Mouse (Mus musculus) forebrain, postnatal 0 days (tissue): ENCODE data around the gene AA986860. TPM values are rescaled to one million over a fixed set of nuclear protein-coding genes. Genes with fewer than 3 reads are reported as not detected.

Experiments
- ATAC-seq: fragments of 200-750 bp; cut with Nextera tagmentation; 2 replicates; pipeline ENCODE4 v1.8.0; 2017; ENCODE audit warnings: mild to moderate bottlenecking, moderate library complexity
- DNase-seq: peaks from one replicate; pipeline ENCODE4 v3.0.0-alpha.2; 2015
- H3K27ac ChIP-seq: fragments of 300-500 bp; sonication (generic); 2 replicates; pipeline ENCODE4 v1.5.1; 2014; ENCODE audit warnings: low read depth, mild to moderate bottlenecking, antibody characterized with exemption, low read length, moderate library complexity, mixed read lengths
- H3K27me3 ChIP-seq: fragments of 300-500 bp; sonication (generic); 2 replicates; pipeline ENCODE4 v1.6.1; 2014; ENCODE audit warnings: mild to moderate bottlenecking, low read length, mixed read lengths; ENCODE audit not compliant: insufficient read depth
- H3K36me3 ChIP-seq: fragments of 300-500 bp; sonication (generic); 2 replicates; pipeline ENCODE4 v1.6.1; 2014; ENCODE audit warnings: mild to moderate bottlenecking, moderate library complexity; ENCODE audit not compliant: insufficient read depth
- H3K4me1 ChIP-seq: fragments of 300-500 bp; sonication (generic); 2 replicates; pipeline ENCODE4 v1.6.1; 2014; ENCODE audit warnings: antibody characterized with exemption; ENCODE audit not compliant: insufficient read depth
- H3K4me2 ChIP-seq: fragments of 300-500 bp; sonication (generic); 2 replicates; pipeline ENCODE4 v1.6.1; 2014; ENCODE audit warnings: low read depth, mild to moderate bottlenecking, moderate library complexity
- H3K4me3 ChIP-seq: fragments of 300-500 bp; sonication (generic); 2 replicates; pipeline ENCODE4 v1.5.1; 2014; ENCODE audit warnings: low read depth, low read length, mixed read lengths
- H3K9ac ChIP-seq: fragments of 300-500 bp; sonication (generic); 2 replicates; pipeline ENCODE4 v1.6.1; 2014; ENCODE audit warnings: mild to moderate bottlenecking
- H3K9me3 ChIP-seq: fragments of 300-500 bp; sonication (generic); 2 replicates; pipeline ENCODE4 v1.6.1; 2016; ENCODE audit warnings: low read length
- CTCF ChIP-seq: sonication (generic); IDR thresholded peaks from 2 replicates; pipeline ENCODE4 v1.5.1; 2016; ENCODE audit warnings: antibody characterized with exemption, control low read depth, low read depth
- WGBS: fragments of 180-500 bp; shearing (Covaris S2); extraction: QIAGEN DNeasy Blood & Tissue Kit; methylation state at CpG from one replicate; pipeline ENCODE4 v1.1.7; 2014; 5-methylcytosine and 5-hydroxymethylcytosine counted together
- polyA plus RNA-seq: library from polyadenylated mRNA; unstranded; fragments of >200 nt; fragmentation: Nextera tagmentation; extraction: Ambion mirVana; gene quantifications from 2 replicates; pipeline ENCODE4 v1.2.1, GENCODE M21; 2015
- total RNA-seq: library from RNA; depleted of rRNA; stranded (reverse); fragments of >200 nt; gene quantifications from 2 replicates; pipeline ENCODE4 v1.2.3, GENCODE M21; 2014

The AA986860 gene
- total and polyA plus RNA-seq, 2 experiments from 2014 or later: 0.33 to 0.48 TPM

- Histone ChIP-seq H3K27ac (no peak overlapping the region), H3K4me2 (no peak overlapping the region), H3K4me3 (no peak overlapping the region), H3K4me1 (no peaks in the 10 kb centered on the region), H3K9ac (no peak overlapping the region), H3K36me3 (no peaks in the 10 kb centered on the region), H3K27me3 (no peaks in the 10 kb centered on the region), H3K9me3 (no peaks in the 10 kb centered on the region)
- no peak for TF ChIP-seq CTCF
- DNase-seq: no peak
- WGBS: 85% methylated on average over 7 of the region's 7 CpGs
- ATAC-seq: no peak
These were observed 10.4 kb downstream of the AA986860 start for GRCm38 (mm10) chr1:130742201-130742600.

GRCm38 (mm10) chr1:130743775-130744174 lies 12.0 kb downstream of the AA986860 start:
- Histone ChIP-seq H3K9ac (no peak overlapping the region), H3K4me1 (no peaks in the 10 kb centered on the region), H3K27ac (no peak overlapping the region), H3K4me2 (no peak overlapping the region), H3K36me3 (no peaks in the 10 kb centered on the region), H3K4me3 (no peak overlapping the region), H3K27me3 (no peaks in the 10 kb centered on the region), H3K9me3 (no peaks in the 10 kb centered on the region)
- no peak for TF ChIP-seq CTCF
- 100% methylated on average over 1 of the region's 1 CpGs for WGBS
- no peak for ATAC-seq
- DNase-seq: no peak

- no peaks in the 10 kb centered on the region for H3K27me3 ChIP-seq
- no peak overlapping the region for H3K4me3 ChIP-seq
- no peak for TF ChIP-seq CTCF
- DNase-seq (no peak), ATAC-seq (no peak)
- 87% methylated on average over 2 of the region's 2 CpGs for WGBS
- H3K36me3 ChIP-seq: no peaks in the 10 kb centered on the region
- no peaks in the 10 kb centered on the region for H3K4me1 ChIP-seq
- no peak overlapping the region for H3K4me2 ChIP-seq
- H3K27ac ChIP-seq: no peak overlapping the region
- H3K9ac ChIP-seq: no peak overlapping the region
- H3K9me3 ChIP-seq: no peaks in the 10 kb centered on the region
These were observed 12.4 kb downstream of the AA986860 start for GRCm38 (mm10) chr1:130744217-130744616.

- Histone ChIP-seq H3K4me1 (no peaks in the 10 kb centered on the region), H3K9ac (no peak overlapping the region), H3K36me3 (no peaks in the 10 kb centered on the region), H3K4me2 (no peak overlapping the region), H3K9me3 (no peaks in the 10 kb centered on the region), H3K27me3 (no peaks in the 10 kb centered on the region), H3K4me3 (no peak overlapping the region), H3K27ac (no peak overlapping the region)
- no peak for TF ChIP-seq CTCF
- ATAC-seq (no peak), DNase-seq (no peak)
- WGBS: 87% methylated on average over 5 of the region's 5 CpGs
These were observed 13.2 kb downstream of the AA986860 start for GRCm38 (mm10) chr1:130744961-130745360.

GRCm38 (mm10) chr1:130745591-130745990 lies 13.8 kb downstream of the AA986860 start:
- Histone ChIP-seq H3K9ac (no peak overlapping the region), H3K27ac (no peak overlapping the region), H3K9me3 (no peaks in the 10 kb centered on the region), H3K4me3 (no peak overlapping the region), H3K4me1 (no peaks in the 10 kb centered on the region), H3K36me3 (no peaks in the 10 kb centered on the region), H3K27me3 (no peaks in the 10 kb centered on the region), H3K4me2 (no peak overlapping the region)
- no peak for ATAC-seq
- WGBS: 95% methylated on average over 3 of the region's 3 CpGs
- TF ChIP-seq CTCF: no peak
- DNase-seq: no peak

- Histone ChIP-seq H3K27me3 (no peaks in the 10 kb centered on the region), H3K4me1 (no peaks in the 10 kb centered on the region), H3K36me3 (no peaks in the 10 kb centered on the region), H3K4me2 (no peak overlapping the region), H3K4me3 (no peak overlapping the region), H3K9me3 (no peaks in the 10 kb centered on the region), H3K9ac (no peak overlapping the region), H3K27ac (no peak overlapping the region)
- ATAC-seq: no peak
- no peak for DNase-seq
- no peak for TF ChIP-seq CTCF
- 96% methylated on average over 3 of the region's 3 CpGs for WGBS
These were observed 15.0 kb downstream of the AA986860 start for GRCm38 (mm10) chr1:130746819-130747218.

GRCm38 (mm10) chr1:130759689-130760088 lies 27.9 kb downstream of the AA986860 start:
- no peak for DNase-seq
- Histone ChIP-seq H3K9me3 (no peaks in the 10 kb centered on the region), H3K9ac (no peak overlapping the region), H3K27ac (no peak overlapping the region), H3K4me2 (no peak overlapping the region), H3K4me3 (no peak overlapping the region), H3K27me3 (no peaks in the 10 kb centered on the region), H3K4me1 (no peaks in the 10 kb centered on the region), H3K36me3 (no peaks in the 10 kb centered on the region)
- 89% methylated on average over 9 of the region's 9 CpGs for WGBS
- TF ChIP-seq CTCF: no peak
- no peak for ATAC-seq

- Histone ChIP-seq H3K9ac (no peak overlapping the region), H3K9me3 (no peaks in the 10 kb centered on the region), H3K4me3 (no peak overlapping the region), H3K36me3 (no peaks in the 10 kb centered on the region), H3K4me2 (no peak overlapping the region), H3K27ac (no peak overlapping the region), H3K27me3 (no peaks in the 10 kb centered on the region), H3K4me1 (no peaks in the 10 kb centered on the region)
- no peak for TF ChIP-seq CTCF
- DNase-seq (no peak), ATAC-seq (no peak)
- WGBS: 85% methylated on average over 1 of the region's 1 CpGs
These were observed 29.8 kb downstream of the AA986860 start for GRCm38 (mm10) chr1:130761597-130761996.
